Mouse (Mus musculus) B cell, adult (primary cell): ENCODE data around the gene Sh2d1a. TPM values are rescaled to one million over a fixed set of nuclear protein-coding genes. Genes with fewer than 3 reads are reported as not detected.

Experiments
- total RNA-seq: library from RNA; stranded (reverse); gene quantifications from 4 replicates; pipeline ENCODE4 v1.2.4, GENCODE M21; 2023; ENCODE audit not compliant: inconsistent age

Gene Sh2d1a
- total RNA-seq = not detected in 4 replicates

DNA sequence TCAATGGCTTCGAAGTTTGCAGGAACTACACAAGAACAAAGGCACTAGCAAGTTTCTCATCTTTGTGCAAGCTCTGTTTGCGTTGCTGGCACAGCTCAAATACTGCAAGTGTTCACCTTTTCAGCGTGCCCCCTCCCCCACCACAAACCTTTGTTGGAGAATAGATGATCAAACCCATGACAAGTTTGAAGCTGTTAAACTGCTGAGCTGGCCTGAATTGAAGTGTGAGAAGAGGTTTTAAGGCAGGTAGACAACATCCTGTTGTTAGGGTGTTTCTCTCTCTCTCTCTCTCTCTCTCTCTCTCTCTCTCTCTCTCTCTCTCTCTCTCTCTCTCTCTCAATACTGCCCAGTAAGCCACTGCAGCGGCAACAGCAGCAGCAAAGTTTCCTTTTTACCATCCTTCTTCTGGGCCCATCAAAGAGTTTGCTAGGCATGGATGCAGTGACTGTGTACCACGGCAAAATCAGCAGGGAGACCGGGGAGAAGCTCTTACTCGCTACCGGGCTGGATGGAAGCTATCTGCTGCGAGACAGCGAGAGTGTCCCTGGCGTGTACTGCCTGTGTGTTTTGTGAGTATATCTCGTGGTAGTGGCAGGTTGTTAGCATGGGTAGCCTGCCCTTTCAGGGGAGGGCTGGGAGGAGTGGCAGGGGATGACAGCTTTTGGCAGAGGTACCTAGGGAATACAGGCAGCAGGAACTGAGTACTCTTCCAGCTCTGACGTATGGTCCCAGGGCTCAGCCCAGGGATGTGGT is at the start of gene Sh2d1a:
Gene Sh2d1a (plus strand): TSS at position 163 of the 753 bp plus-strand sequence.

DNA sequence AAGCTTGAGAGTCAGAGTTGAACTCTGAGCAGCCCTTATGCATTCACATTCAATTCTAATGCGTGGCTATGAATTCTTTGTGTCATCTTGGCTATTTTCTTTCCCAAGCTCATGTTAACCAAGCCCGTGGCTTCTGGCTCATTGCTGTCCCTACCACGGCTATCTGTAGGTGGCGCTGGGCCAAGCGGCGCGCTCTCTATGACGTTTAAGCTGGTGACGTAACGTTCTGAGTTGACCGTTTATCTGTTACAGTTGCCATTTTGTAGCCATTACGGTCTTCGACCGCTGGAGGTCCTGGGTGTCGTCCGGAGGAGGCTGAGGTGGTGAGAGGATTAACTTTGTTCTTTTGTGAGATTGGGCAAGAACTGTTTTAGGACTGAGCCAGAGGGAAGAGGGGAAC is 12.8 kb upstream of the Sh2d1a start, which contains the start of gene Tex13c2:
Gene Tex13c2 (plus strand): TSS at position 246 of the 400 bp plus-strand sequence.

Other genes with a start within 250 kb of the Sh2d1a start
- gene Tex13c2, start 12.8 kb upstream of the Sh2d1a start, total RNA-seq = not detected in 4 replicates